Mouse (Mus musculus): Measurements from ENCODE around the gene Prep. TPM values are rescaled to one million over a fixed set of nuclear protein-coding genes. Genes with fewer than 3 reads are reported as not detected.
"Not testable (repeated sequence)": the region's sequence is repeated elsewhere in the genome, so short reads cannot be mapped to it uniquely, and the experiment has no call there.

Prep gene
- polyA plus RNA-seq, 1 experiment from 2014 or later, result 29.2 TPM

- Histone ChIP-seq H3K27ac (ENCODE audit: low read depth, low read length) (no peak overlapping the region), H3K4me3 (ENCODE audit: low read depth, low read length) (no peak overlapping the region), H3K36me3 (ENCODE audit: control insufficient read depth, insufficient read depth, low read length) (no peaks in the 10 kb centered on the region), H3K4me2 (no peak overlapping the region), H3K9me3 (ENCODE audit: control insufficient read depth, low read length) (no peaks in the 10 kb centered on the region), H3K27me3 (ENCODE audit: control insufficient read depth, insufficient read depth, low read length) (no peaks in the 10 kb centered on the region), H3K9ac (ENCODE audit: low read length) (no peak overlapping the region), H3K4me1 (ENCODE audit: control insufficient read depth, insufficient read depth, low read length) (no peaks in the 10 kb centered on the region)
- DNase-seq (ENCODE audit: low spot score, missing footprints) (peak; percentile 28), ATAC-seq (ENCODE audit: low FRiP score) (no peak)
- 87% methylated on average over 8 of the region's 8 CpGs for WGBS
These were observed 106.9 kb downstream of the Prep start for GRCm38 (mm10) chr10:45173927-45174326.

DNA sequence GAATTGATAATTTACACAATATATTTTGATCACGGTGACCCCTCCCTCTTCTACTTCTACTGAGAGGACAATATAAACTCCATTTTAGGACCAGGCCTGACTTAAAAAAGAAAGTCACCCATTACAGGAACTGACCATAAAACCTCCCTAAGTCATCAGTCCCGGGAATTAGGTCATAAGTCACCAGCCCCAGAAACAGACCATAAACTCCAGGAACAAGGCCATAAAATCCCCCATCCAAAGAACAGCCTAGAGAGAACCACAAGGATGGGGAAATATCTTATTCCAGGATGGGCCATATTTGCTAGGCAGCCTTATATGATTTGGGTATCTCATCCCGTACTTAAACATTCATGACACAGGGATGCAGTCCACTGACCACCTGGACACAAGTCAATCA lies 107.3 kb downstream of the Prep start:
- DNase-seq (ENCODE audit: low spot score, missing footprints) (no peak), ATAC-seq (ENCODE audit: low FRiP score) (no peak)
- Histone ChIP-seq H3K27ac (ENCODE audit: low read depth, low read length) (no peak overlapping the region), H3K9me3 (ENCODE audit: control insufficient read depth, low read length) (no peaks in the 10 kb centered on the region), H3K36me3 (ENCODE audit: control insufficient read depth, insufficient read depth, low read length) (no peaks in the 10 kb centered on the region), H3K4me3 (ENCODE audit: low read depth, low read length) (no peak overlapping the region), H3K4me2 (no peak overlapping the region), H3K4me1 (ENCODE audit: control insufficient read depth, insufficient read depth, low read length) (no peaks in the 10 kb centered on the region), H3K27me3 (ENCODE audit: control insufficient read depth, insufficient read depth, low read length) (no peaks in the 10 kb centered on the region), H3K9ac (ENCODE audit: low read length) (no peak overlapping the region)
- WGBS, result 93% methylated on average over 3 of the region's 3 CpGs

GRCm38 (mm10) chr10:45177798-45178197 lies 110.8 kb downstream of the Prep start, which contains the start of gene Popdc3:
Gene Popdc3 (plus strand): TSS chr10:45178098.
- not testable (repeated sequence) for H3K9ac ChIP-seq (ENCODE audit: low read length); H3K9me3 ChIP-seq (ENCODE audit: control insufficient read depth, low read length); H3K4me1 ChIP-seq (ENCODE audit: control insufficient read depth, insufficient read depth, low read length); ATAC-seq (ENCODE audit: low FRiP score); H3K27ac ChIP-seq (ENCODE audit: low read depth, low read length); H3K27me3 ChIP-seq (ENCODE audit: control insufficient read depth, insufficient read depth, low read length); H3K4me2 ChIP-seq; DNase-seq (ENCODE audit: low spot score, missing footprints); H3K36me3 ChIP-seq (ENCODE audit: control insufficient read depth, insufficient read depth, low read length); H3K4me3 ChIP-seq (ENCODE audit: low read depth, low read length)
- WGBS, result 100% methylated on average over 1 of the region's 5 CpGs

DNA sequence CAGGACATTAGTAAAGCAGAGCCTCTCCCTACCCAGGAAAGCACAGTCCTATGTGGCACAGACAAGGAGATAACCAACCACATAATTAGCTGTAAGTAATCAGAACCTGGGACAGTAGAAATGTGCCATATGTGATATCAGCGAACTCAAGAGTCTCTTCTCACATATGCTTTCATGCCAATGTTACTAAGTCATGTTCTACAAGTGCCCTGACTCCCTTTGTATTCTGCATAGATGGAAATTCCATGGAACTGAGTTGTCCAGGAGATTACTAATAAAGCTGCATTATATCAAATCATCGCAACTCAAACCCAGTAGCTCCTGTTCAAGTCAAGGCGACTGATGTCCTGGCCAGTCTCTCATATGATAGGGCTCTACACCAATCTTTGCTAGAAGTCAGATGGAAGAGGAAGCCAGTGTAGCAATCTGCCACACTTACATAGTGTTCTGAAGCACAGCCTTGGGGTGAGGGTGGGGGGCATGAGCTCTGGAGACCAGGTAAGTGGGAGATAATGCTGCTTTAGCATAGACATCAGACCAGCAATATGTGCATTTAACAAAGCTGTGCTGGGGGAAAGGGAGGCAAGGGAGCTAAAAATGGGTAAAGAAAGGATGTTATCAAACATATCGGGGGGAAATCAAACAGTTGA lies 113.8 kb downstream of the Prep start:
- DNase-seq (ENCODE audit: low spot score, missing footprints) (no peak), ATAC-seq (ENCODE audit: low FRiP score) (no peak)
- Histone ChIP-seq H3K4me2 (no peak overlapping the region), H3K4me1 (ENCODE audit: control insufficient read depth, insufficient read depth, low read length) (no peaks in the 10 kb centered on the region), H3K27me3 (ENCODE audit: control insufficient read depth, insufficient read depth, low read length) (no peaks in the 10 kb centered on the region), H3K27ac (ENCODE audit: low read depth, low read length) (no peak overlapping the region), H3K9me3 (ENCODE audit: control insufficient read depth, low read length) (no peaks in the 10 kb centered on the region), H3K9ac (ENCODE audit: low read length) (no peak overlapping the region), H3K4me3 (ENCODE audit: low read depth, low read length) (no peak overlapping the region), H3K36me3 (ENCODE audit: control insufficient read depth, insufficient read depth, low read length) (no peaks in the 10 kb centered on the region)
- WGBS, result 92% methylated on average over 4 of the region's 4 CpGs

DNA sequence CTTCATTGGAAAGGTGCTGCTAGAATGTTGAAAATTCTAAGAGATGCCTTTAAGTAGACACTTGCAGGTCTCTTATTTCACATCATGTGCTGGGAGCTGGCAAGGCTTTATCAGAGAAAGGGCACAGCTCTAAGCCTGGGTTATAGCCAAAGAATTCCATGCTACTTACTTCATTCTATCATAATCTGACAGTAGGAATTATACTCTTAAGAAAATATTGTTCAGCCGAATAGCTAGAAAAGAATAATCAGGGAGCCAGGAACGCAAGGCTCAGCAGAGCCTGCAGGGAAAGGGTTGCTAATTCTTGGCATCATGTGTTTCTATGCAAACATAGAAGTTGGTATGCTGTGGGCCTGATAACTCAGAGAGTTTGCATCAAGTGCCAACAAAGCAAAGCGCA lies 114.3 kb downstream of the Prep start:
- H3K9ac ChIP-seq (ENCODE audit: low read length), result no peak overlapping the region
- H3K4me3 ChIP-seq (ENCODE audit: low read depth, low read length), result no peak overlapping the region
- WGBS, result 91% methylated on average over 3 of the region's 3 CpGs
- no peak overlapping the region for H3K4me2 ChIP-seq
- no peaks in the 10 kb centered on the region for H3K9me3 ChIP-seq (ENCODE audit: control insufficient read depth, low read length)
- ATAC-seq (ENCODE audit: low FRiP score) (no peak), DNase-seq (ENCODE audit: low spot score, missing footprints) (no peak)
- no peak overlapping the region for H3K27ac ChIP-seq (ENCODE audit: low read depth, low read length)
- no peaks in the 10 kb centered on the region for H3K36me3 ChIP-seq (ENCODE audit: control insufficient read depth, insufficient read depth, low read length)
- no peaks in the 10 kb centered on the region for H3K27me3 ChIP-seq (ENCODE audit: control insufficient read depth, insufficient read depth, low read length)
- H3K4me1 ChIP-seq (ENCODE audit: control insufficient read depth, insufficient read depth, low read length), result no peaks in the 10 kb centered on the region

DNA sequence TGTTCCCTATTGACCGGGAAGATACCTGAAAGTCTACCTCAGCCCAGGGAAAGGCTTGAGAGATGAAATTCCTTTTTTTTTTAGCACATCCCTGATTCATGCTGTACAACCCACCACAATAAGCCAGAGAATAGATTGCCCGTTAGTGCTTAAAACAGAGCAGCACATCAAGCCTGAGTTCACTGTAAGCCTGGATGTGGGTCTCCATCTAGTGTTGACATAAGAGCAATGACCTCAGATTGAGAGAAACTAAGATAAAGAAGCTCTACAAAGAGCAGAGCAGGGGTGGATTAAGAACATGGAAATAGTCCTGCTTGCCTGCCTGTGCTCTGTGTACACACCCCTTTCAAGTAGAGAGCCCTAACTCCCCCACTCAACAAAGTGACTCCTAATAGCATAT lies 118.5 kb downstream of the Prep start:
- H3K36me3 ChIP-seq (ENCODE audit: control insufficient read depth, insufficient read depth, low read length), result no peaks in the 10 kb centered on the region
- WGBS, result 94% methylated on average over 2 of the region's 2 CpGs
- no peak overlapping the region for H3K4me3 ChIP-seq (ENCODE audit: low read depth, low read length)
- no peaks in the 10 kb centered on the region for H3K27me3 ChIP-seq (ENCODE audit: control insufficient read depth, insufficient read depth, low read length)
- no peak for DNase-seq (ENCODE audit: low spot score, missing footprints)
- H3K4me1 ChIP-seq (ENCODE audit: control insufficient read depth, insufficient read depth, low read length), result no peaks in the 10 kb centered on the region
- H3K27ac ChIP-seq (ENCODE audit: low read depth, low read length), result no peak overlapping the region
- ATAC-seq (ENCODE audit: low FRiP score), result no peak
- H3K9ac ChIP-seq (ENCODE audit: low read length), result no peak overlapping the region
- H3K4me2 ChIP-seq, result no peak overlapping the region
- H3K9me3 ChIP-seq (ENCODE audit: control insufficient read depth, low read length), result no peaks in the 10 kb centered on the region

- no peak overlapping the region for H3K4me2 ChIP-seq
- 72% methylated on average over 14 of the region's 14 CpGs for WGBS
- peak; percentile 61; the same call in 1 of the 2 replicates for ATAC-seq (ENCODE audit: low FRiP score)
These were observed 126.6 kb downstream of the Prep start for GRCm38 (mm10) chr10:45193330-45194310.

DNA sequence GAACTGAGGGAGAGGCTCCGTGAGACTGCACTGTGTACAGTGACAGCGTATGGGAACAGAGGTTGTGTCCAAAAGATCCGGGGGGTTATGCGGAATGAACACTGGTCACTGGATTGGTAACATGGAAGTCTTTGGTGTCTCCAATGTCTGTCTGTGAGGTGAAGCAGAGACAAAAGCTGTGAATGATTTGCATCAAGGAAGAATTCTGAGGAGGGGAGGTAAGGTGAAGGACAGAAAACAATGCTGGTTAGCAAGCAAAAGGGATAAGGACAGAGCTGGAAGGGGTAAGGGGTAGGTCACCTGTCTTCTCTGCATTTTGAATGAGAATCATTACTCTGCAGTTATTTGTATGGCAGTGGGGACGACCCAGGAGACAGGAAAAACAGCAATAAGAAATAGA lies 127.5 kb downstream of the Prep start:
- no peak overlapping the region for H3K4me3 ChIP-seq (ENCODE audit: low read depth, low read length)
- no peak overlapping the region for H3K4me2 ChIP-seq
- DNase-seq (ENCODE audit: low spot score, missing footprints) (no peak), ATAC-seq (ENCODE audit: low FRiP score) (no peak)
- H3K36me3 ChIP-seq (ENCODE audit: control insufficient read depth, insufficient read depth, low read length), result no peaks in the 10 kb centered on the region
- no peaks in the 10 kb centered on the region for H3K4me1 ChIP-seq (ENCODE audit: control insufficient read depth, insufficient read depth, low read length)
- H3K27me3 ChIP-seq (ENCODE audit: control insufficient read depth, insufficient read depth, low read length), result no peaks in the 10 kb centered on the region
- no peak overlapping the region for H3K27ac ChIP-seq (ENCODE audit: low read depth, low read length)
- WGBS, result 84% methylated on average over 5 of the region's 5 CpGs
- H3K9me3 ChIP-seq (ENCODE audit: control insufficient read depth, low read length), result no peaks in the 10 kb centered on the region
- no peak overlapping the region for H3K9ac ChIP-seq (ENCODE audit: low read length)

More at GRCm38 (mm10) chr10:45193330-45194310, 126.6 kb downstream of the Prep start:
- Histone ChIP-seq H3K4me3 (ENCODE audit: low read depth, low read length) (no peak overlapping the region), H3K27ac (ENCODE audit: low read depth, low read length) (no peak overlapping the region), H3K4me1 (ENCODE audit: control insufficient read depth, insufficient read depth, low read length) (no peaks in the 10 kb centered on the region), H3K9me3 (ENCODE audit: control insufficient read depth, low read length) (no peaks in the 10 kb centered on the region), H3K9ac (ENCODE audit: low read length) (no peak overlapping the region), H3K36me3 (ENCODE audit: control insufficient read depth, insufficient read depth, low read length) (no peaks in the 10 kb centered on the region), H3K27me3 (ENCODE audit: control insufficient read depth, insufficient read depth, low read length) (no peaks in the 10 kb centered on the region)
- no peak for DNase-seq (ENCODE audit: low spot score, missing footprints)

DNA sequence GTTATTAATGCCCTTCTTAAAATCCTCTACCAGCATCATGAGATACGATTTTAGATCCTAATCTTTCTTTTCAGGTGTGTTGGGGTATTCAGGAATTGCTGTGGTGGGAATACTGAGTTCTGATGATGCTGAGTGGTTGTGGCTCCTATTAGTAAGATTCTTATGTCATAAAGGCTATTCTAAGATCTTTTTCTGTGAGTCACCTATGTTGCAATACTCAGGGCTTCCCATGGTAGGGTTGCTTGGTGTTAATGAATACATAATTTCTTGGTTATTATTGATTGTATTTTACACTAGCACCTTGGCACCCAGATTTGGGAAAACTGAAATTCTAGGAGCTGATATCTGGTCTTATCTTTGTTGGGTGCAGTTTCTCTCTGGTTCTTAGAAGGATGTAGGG lies 137.6 kb downstream of the Prep start:
- WGBS, result 54% methylated on average over 1 of the region's 1 CpGs
- Histone ChIP-seq H3K4me2 (no peak overlapping the region), H3K9me3 (ENCODE audit: control insufficient read depth, low read length) (no peaks in the 10 kb centered on the region), H3K9ac (ENCODE audit: low read length) (no peak overlapping the region), H3K36me3 (ENCODE audit: control insufficient read depth, insufficient read depth, low read length) (no peaks in the 10 kb centered on the region), H3K27me3 (ENCODE audit: control insufficient read depth, insufficient read depth, low read length) (no peaks in the 10 kb centered on the region), H3K27ac (ENCODE audit: low read depth, low read length) (no peak overlapping the region), H3K4me3 (ENCODE audit: low read depth, low read length) (no peak overlapping the region), H3K4me1 (ENCODE audit: control insufficient read depth, insufficient read depth, low read length) (no peaks in the 10 kb centered on the region)
- ATAC-seq (ENCODE audit: low FRiP score) (no peak), DNase-seq (ENCODE audit: low spot score, missing footprints) (no peak)
